Mouse (Mus musculus): Measurements from ENCODE around the gene Fam207a. TPM values are rescaled to one million over a fixed set of nuclear protein-coding genes. Genes with fewer than 3 reads are reported as not detected.

Fam207a gene
- polyA plus RNA-seq, 1 experiment, result 10.4 TPM

DNA sequence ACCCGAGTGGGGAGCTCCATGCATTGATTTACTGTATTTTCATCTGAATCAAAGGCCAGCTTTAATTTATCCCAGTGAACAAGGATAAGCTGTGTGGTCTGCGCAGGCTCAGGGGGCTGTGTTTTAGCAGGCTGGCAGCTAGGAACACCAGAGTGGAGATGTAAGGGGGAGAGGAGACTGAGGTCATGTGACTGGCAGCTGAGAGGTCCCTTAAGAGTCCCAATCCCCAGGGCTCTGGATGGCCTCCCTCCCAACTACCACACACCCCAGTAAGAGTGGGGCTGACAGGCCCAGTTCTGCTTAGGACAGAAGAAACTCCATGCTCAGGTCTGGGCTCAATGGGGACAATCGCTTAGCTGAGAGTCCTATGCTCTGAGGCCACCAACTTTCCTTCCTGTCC, 29.8 kb downstream of the Fam207a start:
- H3K36me3 ChIP-seq (ENCODE audit: control insufficient read depth, insufficient read depth, low read length), result no peaks in the 10 kb centered on the region; the same call in 1 of the 2 replicates
- H3K27ac ChIP-seq (ENCODE audit: control insufficient read depth, insufficient read depth, low read depth, low read length), result no peak overlapping the region
- no peak overlapping the region for H3K4me3 ChIP-seq (ENCODE audit: control insufficient read depth, low read depth, low read length)
- peaks cover 3% of the 10 kb centered on the region for H3K4me1 ChIP-seq (ENCODE audit: control insufficient read depth, insufficient read depth, low read length)
- no peak for TF ChIP-seq CTCF (IDR thresholded peaks at IDR 0.05; ENCODE audit: control insufficient read depth, insufficient read depth, insufficient replicate concordance, low read depth, low read length)
- no peak for TF ChIP-seq POLR2A (IDR thresholded peaks at IDR 0.05; ENCODE audit: control insufficient read depth, low read depth, low read length)
- H3K27me3 ChIP-seq (ENCODE audit: control insufficient read depth, insufficient read depth, low read length), result no peaks in the 10 kb centered on the region

GRCm38 (mm10) chr10:77484205-77484935, 31.2 kb downstream of the Fam207a start:
- H3K27ac ChIP-seq (ENCODE audit: control insufficient read depth, insufficient read depth, low read depth, low read length), result no peak overlapping the region
- TF ChIP-seq POLR2A (IDR thresholded peaks at IDR 0.05; ENCODE audit: control insufficient read depth, low read depth, low read length), result no peak
- no peak for TF ChIP-seq CTCF (IDR thresholded peaks at IDR 0.05; ENCODE audit: control insufficient read depth, insufficient read depth, insufficient replicate concordance, low read depth, low read length)
- H3K27me3 ChIP-seq (ENCODE audit: control insufficient read depth, insufficient read depth, low read length), result no peaks in the 10 kb centered on the region

DNA sequence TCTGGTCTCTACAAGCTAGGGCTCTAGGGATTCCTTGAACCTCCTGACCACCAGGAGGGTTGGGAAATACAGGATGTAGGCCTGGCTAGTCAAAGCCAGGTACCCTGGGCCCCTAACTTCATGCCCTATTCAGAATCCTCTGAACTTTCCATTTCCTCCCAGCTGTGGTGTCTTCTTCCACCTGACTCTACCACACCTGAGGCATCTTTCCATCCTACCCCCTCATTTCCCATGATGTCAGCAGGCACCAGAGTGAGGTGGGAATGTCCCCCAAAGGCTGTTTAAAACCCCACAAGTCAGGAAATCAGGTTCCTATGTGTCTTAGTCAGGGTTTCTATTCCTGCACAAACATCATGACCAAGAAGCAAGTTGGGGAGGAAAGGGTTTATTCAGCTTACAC, 33.8 kb downstream of the Fam207a start:
- H3K27me3 ChIP-seq (ENCODE audit: control insufficient read depth, insufficient read depth, low read length), result no peaks in the 10 kb centered on the region
- no peak overlapping the region for H3K4me3 ChIP-seq (ENCODE audit: control insufficient read depth, low read depth, low read length)
- H3K4me1 ChIP-seq (ENCODE audit: control insufficient read depth, insufficient read depth, low read length), result no peaks in the 10 kb centered on the region
- no peaks in the 10 kb centered on the region for H3K36me3 ChIP-seq (ENCODE audit: control insufficient read depth, insufficient read depth, low read length)
- TF ChIP-seq POLR2A (IDR thresholded peaks at IDR 0.05; ENCODE audit: control insufficient read depth, low read depth, low read length), result no peak
- TF ChIP-seq CTCF (IDR thresholded peaks at IDR 0.05; ENCODE audit: control insufficient read depth, insufficient read depth, insufficient replicate concordance, low read depth, low read length), result no peak
- H3K27ac ChIP-seq (ENCODE audit: control insufficient read depth, insufficient read depth, low read depth, low read length), result no peak overlapping the region

More at GRCm38 (mm10) chr10:77484205-77484935, 31.2 kb downstream of the Fam207a start:
- no peaks in the 10 kb centered on the region for H3K36me3 ChIP-seq (ENCODE audit: control insufficient read depth, insufficient read depth, low read length)
- H3K4me3 ChIP-seq (ENCODE audit: control insufficient read depth, low read depth, low read length), result no peak overlapping the region
- H3K4me1 ChIP-seq (ENCODE audit: control insufficient read depth, insufficient read depth, low read length), result peaks cover under 1% of the 10 kb centered on the region; the same call in 1 of the 2 replicates

- Histone ChIP-seq H3K4me1 (ENCODE audit: control insufficient read depth, insufficient read depth, low read length) (no peaks in the 10 kb centered on the region), H3K36me3 (ENCODE audit: control insufficient read depth, insufficient read depth, low read length) (no peaks in the 10 kb centered on the region), H3K27ac (ENCODE audit: control insufficient read depth, insufficient read depth, low read depth, low read length) (no peak overlapping the region), H3K4me3 (ENCODE audit: control insufficient read depth, low read depth, low read length) (no peak overlapping the region), H3K27me3 (ENCODE audit: control insufficient read depth, insufficient read depth, low read length) (no peaks in the 10 kb centered on the region)
- TF ChIP-seq POLR2A (IDR thresholded peaks at IDR 0.05; ENCODE audit: control insufficient read depth, low read depth, low read length) (no peak), CTCF (IDR thresholded peaks at IDR 0.05; ENCODE audit: control insufficient read depth, insufficient read depth, insufficient replicate concordance, low read depth, low read length) (no peak)
These were observed 35.6 kb downstream of the Fam207a start for GRCm38 (mm10) chr10:77479972-77480371.

GRCm38 (mm10) chr10:77476907-77477306, 38.7 kb downstream of the Fam207a start:
- no peak overlapping the region for H3K27ac ChIP-seq (ENCODE audit: control insufficient read depth, insufficient read depth, low read depth, low read length)
- H3K4me3 ChIP-seq (ENCODE audit: control insufficient read depth, low read depth, low read length), result no peak overlapping the region
- no peaks in the 10 kb centered on the region for H3K36me3 ChIP-seq (ENCODE audit: control insufficient read depth, insufficient read depth, low read length)
- H3K4me1 ChIP-seq (ENCODE audit: control insufficient read depth, insufficient read depth, low read length), result no peaks in the 10 kb centered on the region
- TF ChIP-seq CTCF (IDR thresholded peaks at IDR 0.05; ENCODE audit: control insufficient read depth, insufficient read depth, insufficient replicate concordance, low read depth, low read length) (no peak), POLR2A (IDR thresholded peaks at IDR 0.05; ENCODE audit: control insufficient read depth, low read depth, low read length) (no peak)
- no peaks in the 10 kb centered on the region for H3K27me3 ChIP-seq (ENCODE audit: control insufficient read depth, insufficient read depth, low read length)

GRCm38 (mm10) chr10:77472188-77472587, 43.4 kb downstream of the Fam207a start:
- TF ChIP-seq CTCF (IDR thresholded peaks at IDR 0.05; ENCODE audit: control insufficient read depth, insufficient read depth, insufficient replicate concordance, low read depth, low read length) (no peak), POLR2A (IDR thresholded peaks at IDR 0.05; ENCODE audit: control insufficient read depth, low read depth, low read length) (no peak)
- Histone ChIP-seq H3K27me3 (ENCODE audit: control insufficient read depth, insufficient read depth, low read length) (no peaks in the 10 kb centered on the region), H3K36me3 (ENCODE audit: control insufficient read depth, insufficient read depth, low read length) (no peaks in the 10 kb centered on the region), H3K27ac (ENCODE audit: control insufficient read depth, insufficient read depth, low read depth, low read length) (no peak overlapping the region), H3K4me1 (ENCODE audit: control insufficient read depth, insufficient read depth, low read length) (no peaks in the 10 kb centered on the region), H3K4me3 (ENCODE audit: control insufficient read depth, low read depth, low read length) (no peak overlapping the region)

DNA sequence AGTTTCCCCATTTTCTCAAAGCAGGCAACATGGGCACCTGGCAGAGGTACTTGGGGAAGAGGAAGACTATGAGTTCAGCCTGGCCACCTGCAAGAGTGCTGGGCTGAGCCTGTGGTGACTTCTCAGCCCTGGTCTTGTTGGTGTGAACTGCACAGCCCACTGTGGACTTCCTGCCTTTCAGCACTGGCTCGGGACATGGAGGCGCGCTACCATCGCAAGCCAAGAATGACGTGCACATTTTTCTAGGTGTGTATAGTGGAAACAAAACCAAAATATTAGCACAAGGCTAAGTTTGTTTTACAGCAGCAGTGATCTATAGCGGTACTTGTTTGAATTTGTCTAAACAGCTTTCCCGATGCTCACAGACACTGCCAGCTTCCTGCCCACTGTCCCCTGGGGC, 44.1 kb downstream of the Fam207a start:
- H3K4me1 ChIP-seq (ENCODE audit: control insufficient read depth, insufficient read depth, low read length), result no peaks in the 10 kb centered on the region
- no peak overlapping the region for H3K4me3 ChIP-seq (ENCODE audit: control insufficient read depth, low read depth, low read length)
- TF ChIP-seq CTCF (IDR thresholded peaks at IDR 0.05; ENCODE audit: control insufficient read depth, insufficient read depth, insufficient replicate concordance, low read depth, low read length) (no peak), POLR2A (IDR thresholded peaks at IDR 0.05; ENCODE audit: control insufficient read depth, low read depth, low read length) (no peak)
- no peaks in the 10 kb centered on the region for H3K36me3 ChIP-seq (ENCODE audit: control insufficient read depth, insufficient read depth, low read length)
- no peaks in the 10 kb centered on the region for H3K27me3 ChIP-seq (ENCODE audit: control insufficient read depth, insufficient read depth, low read length)
- no peak overlapping the region for H3K27ac ChIP-seq (ENCODE audit: control insufficient read depth, insufficient read depth, low read depth, low read length)
